Mouse (Mus musculus) adrenal gland, postnatal 14 days (tissue): ENCODE results near the gene Txnrd2. TPM values are rescaled to one million over a fixed set of nuclear protein-coding genes. Genes with fewer than 3 reads are reported as not detected.

ENCODE experiments used
- DNase-seq: peaks from one replicate; pipeline ENCODE4 v3.0.0; 2021; ENCODE audit warnings: mixed read lengths
- total RNA-seq: library from RNA; stranded (reverse); gene quantifications from 2 replicates; pipeline ENCODE4 v1.2.3, GENCODE M21; 2021

Txnrd2 gene
- total RNA-seq, 1 experiment from 2014 or later, result 66.4 TPM

DNA sequence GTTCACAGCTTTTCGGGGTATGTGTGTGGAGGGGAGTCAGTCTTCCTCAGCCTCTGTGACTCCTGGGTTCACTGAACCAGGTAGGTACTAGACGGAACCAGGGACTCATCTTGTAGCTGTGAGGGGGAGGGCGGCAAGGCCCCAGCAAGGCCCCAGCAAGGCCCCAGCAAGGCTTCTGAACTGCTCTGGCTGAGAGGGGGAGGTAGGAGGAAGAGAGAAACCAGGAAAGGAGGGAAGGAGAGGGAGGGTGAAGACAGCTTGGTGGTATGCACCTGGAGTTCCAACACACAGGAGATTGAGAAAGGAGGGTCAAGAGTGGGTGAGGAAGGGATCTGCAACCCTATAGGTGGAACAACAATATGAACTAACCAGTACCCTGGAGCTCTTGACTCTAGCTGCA, 9.3 kb upstream of the Txnrd2 start:
- DNase-seq, result no peak

DNA sequence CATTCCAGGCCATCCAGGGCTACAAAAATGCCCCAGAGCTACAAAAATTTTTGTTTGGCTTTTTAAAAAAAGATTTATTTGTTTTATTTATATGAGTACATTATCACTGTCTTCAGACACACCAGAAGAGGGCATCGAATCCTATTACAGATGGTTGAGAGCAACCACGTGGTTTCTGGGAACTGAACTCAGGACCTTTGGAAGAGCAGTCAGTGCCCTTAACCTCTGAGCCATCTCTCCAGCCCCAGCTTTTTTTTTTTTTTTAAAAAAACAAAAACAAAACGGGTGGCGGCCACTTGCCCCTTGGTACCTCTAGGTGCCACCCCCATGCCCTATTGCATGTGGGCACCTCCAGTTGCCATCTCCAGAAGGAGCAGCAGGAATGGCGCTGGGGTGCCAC, 8.7 kb upstream of the Txnrd2 start:
- no peak for DNase-seq

DNA sequence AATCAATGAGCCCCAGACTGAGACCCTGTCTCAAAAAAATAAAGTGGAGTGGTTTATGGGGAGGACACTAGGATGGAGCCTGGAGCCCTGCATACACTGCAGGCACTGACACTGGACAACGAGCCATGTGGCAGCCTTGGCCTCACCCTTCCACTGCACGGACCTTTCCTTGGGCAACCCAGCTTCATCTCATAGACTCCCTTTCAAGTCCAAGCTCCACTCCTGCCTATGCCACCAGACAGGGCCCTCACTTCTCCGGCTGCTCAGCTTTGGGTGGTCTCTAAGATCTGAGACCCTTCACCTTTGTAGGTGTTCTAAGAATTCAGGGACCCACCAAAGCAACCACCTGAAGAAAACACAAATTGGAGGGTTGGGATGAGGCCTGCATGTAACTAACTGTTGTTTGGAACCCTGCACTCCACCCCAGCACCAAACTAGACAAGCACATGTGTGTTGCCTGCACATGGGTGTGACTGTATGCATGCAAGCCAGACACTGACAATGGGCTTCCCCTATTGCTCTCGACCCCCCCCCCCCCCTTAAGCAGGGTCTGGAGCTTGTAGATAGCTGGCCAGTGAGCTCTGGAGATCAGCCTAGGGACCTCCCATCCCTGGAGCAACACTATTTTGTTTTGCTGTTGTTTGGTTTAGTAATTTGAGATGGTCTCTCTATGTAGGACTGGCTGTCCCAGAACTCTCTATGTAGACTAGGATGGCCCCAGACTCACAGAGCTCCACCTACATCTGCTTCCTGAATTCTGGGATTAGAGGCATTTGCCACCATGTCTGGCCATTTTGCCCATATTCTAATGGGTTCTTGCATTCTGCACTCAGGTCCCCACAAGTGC, 7.2 kb upstream of the Txnrd2 start:
- DNase-seq, result no peak

DNA sequence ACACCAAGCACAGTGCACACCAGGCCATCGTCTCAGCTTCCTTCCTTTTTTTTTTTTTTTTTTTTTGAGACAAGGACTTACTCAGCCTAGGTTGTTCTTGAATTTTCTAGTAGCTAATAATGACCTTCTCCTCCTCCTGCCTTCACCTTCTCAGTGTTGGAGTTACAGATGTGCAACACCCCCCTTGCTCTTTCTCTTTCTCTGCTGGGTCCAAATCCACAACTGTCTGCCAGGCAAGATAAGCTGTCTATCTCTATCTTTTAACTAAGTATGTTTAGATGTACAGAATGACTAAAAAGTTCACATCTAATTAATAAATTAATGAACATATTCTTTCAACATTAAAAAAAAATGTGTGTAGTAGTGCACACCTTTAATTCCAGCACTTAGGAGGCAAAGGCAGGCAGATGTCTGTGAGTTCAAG, 6.6 kb upstream of the Txnrd2 start:
- no peak for DNase-seq

DNA sequence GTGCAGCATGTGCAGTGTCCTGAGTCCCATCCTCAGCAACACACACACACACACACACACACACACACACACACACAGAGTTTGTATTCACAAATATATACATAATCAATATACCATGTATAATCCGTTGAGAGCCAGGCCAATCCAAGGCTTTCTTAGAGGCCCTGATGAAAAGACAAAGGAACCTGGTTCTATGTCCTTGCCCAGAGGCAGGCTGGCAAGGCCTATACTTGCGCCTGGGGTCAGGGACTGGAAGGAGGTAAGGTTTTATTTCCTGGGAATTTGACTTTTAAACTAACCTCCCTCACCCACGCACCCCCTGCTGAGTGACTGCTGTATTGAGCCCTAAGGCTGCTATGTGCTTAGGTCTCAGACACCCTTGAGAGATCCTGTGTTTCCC, 5.6 kb upstream of the Txnrd2 start:
- DNase-seq, result no peak

DNA sequence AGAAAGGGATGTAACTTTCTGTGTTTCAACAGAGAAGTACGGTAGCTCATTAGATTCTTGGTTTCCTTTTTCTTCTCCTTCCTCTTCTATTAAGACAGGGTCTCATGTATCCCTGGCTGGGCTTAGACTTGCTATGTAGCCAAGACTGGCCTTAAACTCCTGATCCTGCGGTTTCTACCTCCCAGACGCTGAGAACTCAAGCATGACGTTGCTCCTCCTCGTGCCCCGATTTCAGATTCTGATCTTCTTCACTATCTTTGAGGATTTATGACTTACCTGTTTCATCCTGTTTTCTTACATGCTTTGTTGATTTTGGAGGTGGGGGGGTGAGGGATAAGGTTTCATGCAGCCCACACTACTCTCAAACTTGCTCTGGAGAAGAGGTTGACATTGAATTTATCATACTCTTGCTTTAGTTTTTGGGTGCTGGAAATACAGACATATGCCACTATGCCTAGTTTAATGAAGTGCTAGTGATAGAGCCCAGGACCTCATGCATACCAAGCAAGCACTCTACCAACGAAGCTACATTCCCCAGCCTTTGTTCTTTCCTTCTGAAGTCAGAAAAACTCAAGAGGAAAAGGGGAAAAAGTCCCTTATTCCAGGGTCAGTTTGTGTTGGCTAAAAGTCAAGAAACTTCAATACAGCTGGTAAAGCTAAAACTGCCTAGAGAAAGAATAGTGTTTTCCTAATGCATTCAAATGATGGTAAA, 2.8 kb upstream of the Txnrd2 start:
- DNase-seq, result no peak

DNA sequence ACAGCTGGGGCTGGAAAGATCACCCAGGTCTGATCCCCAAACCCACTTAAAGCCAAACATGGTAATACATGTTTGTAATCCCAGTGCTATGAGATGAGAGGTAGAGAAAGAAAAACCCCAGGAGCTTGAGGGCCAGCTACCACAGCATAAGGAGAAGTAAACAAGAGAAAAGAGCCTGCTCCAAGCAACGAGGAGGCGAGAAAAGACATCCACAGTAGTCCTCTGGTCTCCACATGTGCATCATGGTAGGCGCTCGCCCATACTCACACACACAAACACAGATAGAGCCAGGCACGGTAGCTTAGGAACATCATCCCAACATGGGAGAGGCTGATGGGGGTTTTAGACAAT, 2.3 kb upstream of the Txnrd2 start:
- DNase-seq, result no peak

DNA sequence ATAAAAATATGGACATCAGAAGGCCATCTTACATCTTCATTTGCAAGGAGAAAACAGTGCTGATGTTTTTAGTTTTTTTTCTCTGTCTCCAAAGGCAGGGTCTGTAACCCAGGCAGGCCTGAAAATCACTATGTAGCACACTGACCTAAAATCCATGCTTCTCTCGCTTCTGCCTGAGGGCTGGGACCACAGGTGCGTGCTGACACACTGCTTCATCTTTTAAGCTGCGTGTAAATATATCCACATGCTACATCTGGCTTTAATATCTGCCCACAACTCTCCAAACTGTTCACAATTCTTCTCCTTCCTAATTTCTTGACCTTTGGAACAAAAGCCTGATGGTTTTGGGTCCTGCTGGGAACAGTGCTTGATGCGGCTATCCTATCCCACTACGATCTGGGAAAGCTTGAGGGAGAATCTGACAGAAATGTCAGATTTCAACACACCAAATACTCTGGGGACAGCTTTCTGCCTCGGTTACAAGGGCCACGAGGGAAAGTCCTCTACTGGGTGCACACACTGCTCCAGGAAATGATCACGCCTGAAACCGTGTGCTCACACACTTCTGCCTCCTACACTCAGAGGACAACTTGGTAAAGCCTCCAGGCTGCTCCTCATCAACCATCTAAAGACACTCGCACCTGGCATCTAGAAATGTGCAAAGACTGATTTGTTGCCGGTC, 1.7 kb upstream of the Txnrd2 start:
- DNase-seq, result peak; percentile 44

DNA sequence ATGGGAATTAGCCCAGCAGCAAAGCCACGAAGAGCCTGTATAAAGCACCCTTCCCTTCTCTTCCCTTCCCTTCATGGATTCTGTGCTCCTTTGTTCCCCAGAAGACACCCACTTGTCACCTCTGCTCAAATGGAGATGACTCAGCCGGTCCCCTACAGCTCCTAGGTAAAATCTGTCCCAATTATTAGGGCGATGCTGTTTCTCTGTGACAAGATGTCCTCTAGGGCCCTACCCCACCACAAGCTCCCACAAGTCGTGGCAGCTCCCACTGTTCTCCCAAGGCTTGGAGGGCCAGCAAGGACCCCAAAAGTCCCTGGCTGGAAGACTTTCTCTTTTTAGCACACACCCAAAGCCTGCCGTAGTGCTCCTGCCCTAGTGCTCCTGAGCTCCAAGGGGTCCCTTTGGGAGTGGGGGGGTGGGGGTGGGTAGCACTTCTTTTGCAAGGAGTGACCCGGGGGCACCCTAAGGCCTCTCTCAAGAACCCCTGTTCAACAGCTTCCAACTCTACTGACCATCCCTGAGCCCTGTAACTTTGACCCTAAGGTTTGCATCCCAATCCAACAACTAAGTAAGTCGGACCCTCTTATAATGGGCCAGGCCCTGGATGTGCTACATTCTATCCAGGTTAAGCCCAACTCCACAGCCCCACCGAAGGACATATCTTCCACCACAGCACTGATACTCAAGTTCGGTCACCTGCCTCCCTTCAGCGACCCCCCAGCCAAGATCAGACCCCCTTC, 539 bp upstream of the Txnrd2 start:
- DNase-seq, result no peak

DNA sequence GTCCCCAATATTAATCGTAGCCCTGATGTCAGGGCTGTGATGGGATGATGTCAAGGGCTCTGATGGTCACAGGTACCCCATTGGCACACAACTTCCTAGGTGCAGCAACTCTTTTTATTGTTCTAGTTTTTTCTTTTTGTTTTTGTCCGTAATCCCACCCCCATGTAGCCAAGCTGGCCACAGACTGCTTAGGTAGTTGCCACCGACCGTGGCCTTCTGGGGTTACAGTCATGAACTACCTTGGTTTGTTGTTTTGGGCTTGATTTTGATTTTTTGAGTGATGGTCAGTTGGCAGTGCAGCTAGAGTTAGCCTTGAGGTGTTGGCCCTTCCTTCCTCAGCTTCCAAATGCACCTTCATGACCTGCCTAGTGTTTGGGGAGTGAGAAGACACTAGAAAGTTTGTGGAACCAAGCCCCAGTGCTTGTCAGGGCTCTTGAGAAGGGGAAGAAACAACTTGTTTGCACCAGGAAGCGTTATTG, 657 bp downstream of the Txnrd2 start, which contains the start of gene Comt:
Gene Comt (minus strand): TSS at position 51 of the 479 bp plus-strand sequence.
- peak; percentile 40 for DNase-seq

DNA sequence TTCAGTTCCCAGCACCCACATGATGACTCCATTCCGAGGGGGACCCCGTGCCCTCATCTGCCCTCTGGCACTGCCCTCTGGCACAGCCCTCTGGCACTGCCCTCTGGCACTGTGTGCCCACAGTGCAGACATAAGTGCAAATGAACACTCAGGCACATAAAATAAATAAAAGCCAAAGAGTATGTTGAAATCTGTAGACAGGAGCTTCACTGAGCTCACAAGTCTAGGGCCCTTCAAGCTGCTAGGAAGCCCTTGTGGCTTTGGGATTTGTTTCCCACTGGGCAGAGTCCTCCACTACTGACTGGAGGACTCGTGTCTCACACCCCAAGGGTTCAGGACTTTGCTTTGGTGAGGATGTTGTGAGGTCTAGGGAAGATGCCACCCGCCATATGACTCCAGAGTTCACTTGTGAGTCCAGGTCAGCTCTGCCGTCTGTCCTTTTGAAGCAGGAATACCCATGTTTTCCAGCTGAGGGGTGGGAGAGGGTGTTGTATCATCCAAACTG, 1.9 kb downstream of the Txnrd2 start:
- no peak for DNase-seq

DNA sequence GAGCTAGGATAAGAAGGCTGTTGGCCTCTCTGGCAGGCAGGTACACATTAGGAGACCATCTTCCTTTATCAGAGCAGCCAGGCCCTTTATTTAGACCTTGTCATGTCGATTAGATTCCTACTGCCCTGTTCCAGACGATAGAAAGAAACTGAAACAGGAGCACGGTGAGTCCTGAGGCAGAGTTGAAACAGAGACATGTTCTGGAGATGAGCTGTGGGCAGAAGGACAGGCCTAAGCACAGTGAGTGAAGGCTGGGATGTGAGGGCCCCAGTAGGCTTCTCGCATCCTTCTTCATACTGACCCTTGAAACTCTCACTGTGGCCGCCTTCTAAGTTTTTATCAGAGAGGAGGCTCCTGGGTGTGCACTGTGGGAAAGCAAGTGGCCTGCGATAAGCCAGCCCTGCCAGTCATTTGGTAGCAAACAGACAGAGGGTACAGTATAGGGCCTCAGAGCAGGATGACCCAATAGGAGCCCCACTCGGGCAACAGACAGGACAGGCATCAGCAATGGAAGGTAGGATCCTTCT, 2.4 kb downstream of the Txnrd2 start:
- DNase-seq, result no peak

DNA sequence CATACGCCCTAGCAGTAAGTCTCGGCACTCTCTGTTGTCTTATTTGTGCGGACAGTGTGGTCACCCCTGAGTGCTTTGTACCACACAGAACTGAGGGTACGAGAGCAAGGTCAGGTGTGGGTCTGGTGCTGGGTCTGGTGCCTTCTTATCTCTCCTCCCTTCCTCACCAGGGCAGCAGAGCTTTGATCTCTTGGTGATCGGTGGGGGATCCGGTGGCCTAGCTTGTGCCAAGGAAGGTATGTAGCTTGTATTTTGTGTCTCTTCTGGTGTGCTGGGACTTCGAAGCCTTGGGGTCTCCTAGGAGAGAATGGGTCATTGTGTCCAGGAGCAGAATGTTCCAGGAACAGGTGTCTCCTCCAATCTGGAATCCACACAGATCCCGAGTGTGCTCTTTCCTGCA, 3.5 kb downstream of the Txnrd2 start:
- no peak for DNase-seq

DNA sequence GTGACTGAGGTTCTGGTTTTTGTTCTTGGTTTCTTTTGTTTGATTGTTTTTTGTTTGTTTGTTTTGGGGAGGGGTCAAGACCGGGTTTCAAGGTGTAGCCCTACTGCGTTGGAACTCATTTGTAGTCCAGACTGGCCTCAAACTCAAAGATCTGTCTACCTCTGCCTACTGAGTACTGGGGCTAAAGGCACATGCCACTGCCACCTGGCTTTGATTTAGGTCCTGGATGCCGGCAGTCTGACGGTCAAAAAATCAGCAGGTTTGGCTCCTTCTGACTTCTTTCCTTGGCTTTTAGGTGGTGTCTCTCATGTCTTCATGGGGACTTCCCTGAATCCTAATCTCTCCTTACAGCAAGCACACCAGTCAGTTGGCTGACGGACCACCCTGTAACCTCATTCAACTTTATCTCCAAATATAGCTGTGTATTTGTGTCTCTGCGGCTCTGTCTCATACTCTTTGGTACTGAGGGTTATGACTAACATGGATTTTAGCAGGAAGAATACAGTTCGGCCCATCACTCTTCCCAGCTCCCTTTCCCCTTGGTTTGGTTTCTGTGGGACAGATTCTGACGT, 4.5 kb downstream of the Txnrd2 start:
- no peak for DNase-seq

DNA sequence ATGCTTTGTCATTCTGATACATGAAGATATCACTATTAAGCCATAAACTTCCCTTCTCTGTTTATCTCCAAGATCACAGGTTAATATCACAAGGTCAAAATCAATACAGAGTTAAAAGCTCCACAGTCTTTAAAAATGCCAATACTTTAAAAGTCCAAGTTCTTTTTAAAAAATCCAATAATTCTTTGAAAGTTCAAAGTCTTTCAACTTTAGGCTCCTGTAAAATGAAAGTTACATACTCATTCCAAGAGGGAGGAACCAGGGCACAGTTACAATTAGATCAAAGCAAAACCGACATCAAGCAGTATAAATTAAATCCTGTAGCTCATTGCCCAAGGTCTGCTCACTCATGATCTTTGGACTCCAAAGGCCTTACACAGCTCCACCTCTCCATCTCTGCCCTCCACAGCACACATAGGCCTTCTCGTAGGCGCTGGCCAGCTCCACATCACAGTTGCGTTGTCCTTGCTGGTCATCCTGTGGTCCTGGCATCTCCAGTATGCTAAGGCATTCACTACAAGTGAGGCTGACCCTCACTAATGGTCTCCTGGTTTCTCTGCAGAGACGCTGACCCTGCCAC, 7.2 kb downstream of the Txnrd2 start:
- peak; percentile 59 for DNase-seq

DNA sequence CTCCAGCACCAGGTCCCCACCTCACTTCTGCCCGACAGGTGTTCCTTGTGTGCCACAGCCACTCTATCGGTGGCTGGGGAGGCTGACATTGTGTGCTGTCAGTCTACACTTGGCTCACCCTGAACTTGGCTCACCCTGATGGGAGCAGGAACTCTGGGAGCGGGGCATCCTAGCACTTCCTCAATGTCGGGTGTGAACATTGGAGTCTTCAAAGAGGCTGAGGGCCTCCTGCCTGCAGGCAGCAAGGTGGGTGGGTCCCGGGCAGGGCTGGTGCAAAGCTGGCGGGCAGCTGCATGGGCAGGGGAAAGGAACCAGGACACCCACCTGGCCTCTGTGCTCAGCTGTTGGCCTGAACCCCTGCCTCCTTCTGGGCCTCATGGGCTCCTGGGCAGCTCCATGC, 9.9 kb downstream of the Txnrd2 start:
- DNase-seq, result no peak

DNA sequence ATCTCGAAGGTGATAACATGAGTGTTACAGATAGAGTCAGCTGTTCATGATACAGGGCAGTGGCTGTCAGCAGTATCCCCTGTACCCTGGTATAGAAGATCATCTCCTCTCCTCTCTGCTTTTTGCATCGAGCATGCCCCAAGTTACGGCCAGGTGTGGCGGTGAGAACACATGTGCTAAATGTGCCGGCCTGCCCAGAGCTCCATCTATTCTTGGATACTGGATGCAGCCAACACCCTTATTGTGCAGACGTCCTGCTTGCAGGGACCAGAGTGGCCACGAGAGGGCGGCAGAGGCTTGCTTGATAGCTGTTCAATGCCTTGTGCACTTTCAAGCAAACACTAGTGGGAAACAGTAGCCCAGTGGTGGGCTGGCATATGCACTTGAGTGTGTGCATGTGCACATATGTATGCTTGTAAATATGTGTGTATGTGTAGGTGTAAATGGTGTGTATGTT, 17.2 kb downstream of the Txnrd2 start:
- peak; percentile 95 for DNase-seq

DNA sequence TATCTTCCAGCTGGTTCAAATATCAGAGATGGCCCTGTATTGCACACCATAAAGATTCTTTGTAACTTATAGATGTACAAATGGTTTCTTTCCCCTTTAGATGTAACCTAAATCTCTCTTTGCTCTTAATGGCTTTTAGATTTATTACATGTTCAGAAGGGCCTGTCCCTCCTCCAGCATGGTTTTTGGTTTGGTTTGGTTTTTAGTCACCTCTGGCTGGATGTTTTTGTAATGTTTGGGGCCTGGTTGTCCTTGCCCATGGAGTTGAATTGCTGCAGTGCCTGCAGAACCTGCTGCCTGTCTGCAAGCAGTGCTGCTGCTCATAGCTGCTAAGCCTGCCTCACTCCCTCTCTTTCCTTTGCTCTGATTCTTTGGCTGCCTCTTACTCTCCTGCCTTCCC, 21.1 kb downstream of the Txnrd2 start:
- no peak for DNase-seq

DNA sequence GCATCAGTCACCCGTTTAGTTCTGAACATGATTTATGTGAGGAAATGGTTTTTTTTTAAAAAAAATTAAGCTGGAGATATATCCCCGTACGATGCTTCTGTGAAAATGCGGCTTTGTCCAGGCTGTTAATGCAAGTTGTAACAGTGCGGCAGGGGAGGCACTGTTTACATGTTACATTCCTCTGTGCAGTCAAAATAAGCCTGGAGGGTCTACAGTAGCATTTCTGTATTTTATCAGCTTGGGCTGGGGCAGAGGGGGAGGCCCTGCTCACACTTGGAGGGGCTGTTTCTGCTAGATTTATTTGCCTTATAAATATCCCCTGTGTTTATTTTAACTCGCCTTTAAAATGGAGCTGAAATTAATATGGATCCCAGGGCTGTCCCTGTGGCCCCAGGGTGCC, 21.9 kb downstream of the Txnrd2 start:
- DNase-seq, result no peak

DNA sequence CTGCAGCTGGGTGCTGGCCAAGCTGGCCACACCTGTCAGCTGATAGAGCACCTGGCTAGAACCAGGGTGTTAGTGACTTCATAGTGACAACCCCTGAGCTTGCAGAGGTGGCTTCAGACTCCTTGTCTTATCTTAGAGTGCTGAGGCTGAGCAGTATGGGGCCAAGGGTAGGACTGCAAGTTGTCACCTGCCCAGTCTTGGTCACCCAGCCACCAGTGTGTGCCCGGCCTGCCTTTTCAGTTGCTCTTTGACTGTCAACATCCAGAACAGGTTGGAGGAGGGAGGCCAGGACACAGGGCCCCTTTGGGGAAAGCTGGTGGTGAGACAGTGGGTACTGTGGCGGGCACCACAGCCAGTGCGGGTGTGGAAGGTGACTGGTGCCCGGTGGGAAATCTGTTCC, 22.8 kb downstream of the Txnrd2 start:
- DNase-seq, result no peak
